In genomic region chr2:139582766-139583165, GRCm38 (mm10) we compare ENCODE assay signal across 15 mouse cellular contexts.
DNase-seq lines count a peak whose midpoint lies in the region; ATAC-seq and TF ChIP-seq lines count a peak whose summit lies in the region.
"Had no signal": no experiment of that assay in that cellular context is flagged by ENCODE, and none has a peak within 500 bp of the region (broad histone marks: within the 10 kb centered on the region; RNA-seq: fewer than 3 reads in every experiment).

No protein-coding gene starts in this region.

- ATAC-seq in stomach, postnatal 0 days (ENCODE audit: low FRiP score, low TSS enrichment): no peak
- ATAC-seq: activated CD4-positive, CD25-positive, alpha-beta regulatory T cell, adult 4 months had no signal

- no peak overlapping the region for H3K4me2 ChIP-seq in stomach, postnatal 0 days (replicated peaks; ENCODE audit: low read depth)
- H3K4me2 ChIP-seq: liver, embryonic 11.5 days; neural tube, embryonic 15.5 days had no signal

- H3K9ac ChIP-seq in stomach, postnatal 0 days (ENCODE audit: low read length): no peak overlapping the region
- H3K9ac ChIP-seq: neural tube, embryonic 15.5 days had no signal

- no peak overlapping the region for H3K27ac ChIP-seq in layer of hippocampus, adult 2 months
- no peak overlapping the region for H3K27ac ChIP-seq in stomach, postnatal 0 days (replicated peaks)
- H3K27ac ChIP-seq: midbrain, embryonic 10.5 days; neural tube, embryonic 15.5 days had no signal

- DNase-seq in adrenal gland, postnatal 14 days: peak; percentile 18
- no peak for DNase-seq in adrenal gland, adult 18-20 months (ENCODE audit: low spot score in 2 of 2)
- no peak for DNase-seq in layer of hippocampus, adult 2 months (ENCODE audit: low spot score in 2 of 2)
- DNase-seq in layer of hippocampus, adult 11-12 months (ENCODE audit: low spot score): no peak
- peak; percentile 5 to 11 for DNase-seq in right cerebral cortex, adult 2 months (ENCODE audit: low spot score in 2 of 2)
- no peak for DNase-seq in right cerebral cortex, postnatal 14 days
- no peak for DNase-seq in stomach, postnatal 0 days (ENCODE audit: low spot score)
- no peak for DNase-seq in yolk sac, embryonic 10.5 days (ENCODE audit: low spot score)
- DNase-seq: gastrocnemius, postnatal 10 days; heart, postnatal 36 days; kidney, adult 2 months had no signal

- TF ChIP-seq CTCF in layer of hippocampus, adult 2 months (conservative IDR thresholded peaks at IDR 0.05): peak; percentile 72
- TF ChIP-seq CTCF in stomach, postnatal 0 days (IDR thresholded peaks at IDR 0.05; ENCODE audit: low read depth): peak; percentile 63

- H3K36me3 ChIP-seq in stomach, postnatal 0 days (ENCODE audit: control insufficient read depth, insufficient read depth, low read length): no peaks in the 10 kb centered on the region
- H3K36me3 ChIP-seq: midbrain, embryonic 10.5 days; neural tube, embryonic 15.5 days had no signal

- no peaks in the 10 kb centered on the region for H3K27me3 ChIP-seq in stomach, postnatal 0 days (ENCODE audit: control insufficient read depth, insufficient read depth, low read length)
- H3K27me3 ChIP-seq: neural tube, embryonic 15.5 days had no signal

- no peak for TF ChIP-seq EP300 in stomach, postnatal 0 days (optimal IDR thresholded peaks at IDR 0.05)

- H3K4me3 ChIP-seq in layer of hippocampus, adult 2 months: no peak overlapping the region
- H3K4me3 ChIP-seq in stomach, postnatal 0 days (ENCODE audit: low read depth, low read length): no peak overlapping the region
- H3K4me3 ChIP-seq: midbrain, embryonic 10.5 days; neural tube, embryonic 15.5 days had no signal

- H3K9me3 ChIP-seq in stomach, postnatal 0 days (ENCODE audit: control insufficient read depth, low read length): no peaks in the 10 kb centered on the region
- H3K9me3 ChIP-seq: midbrain, embryonic 10.5 days; neural tube, embryonic 15.5 days had no signal

- H3K4me1 ChIP-seq in stomach, postnatal 0 days (replicated peaks; ENCODE audit: control insufficient read depth, insufficient read depth): no peaks in the 10 kb centered on the region
- H3K4me1 ChIP-seq: midbrain, embryonic 10.5 days; neural tube, embryonic 15.5 days had no signal

- 36% methylated on average over 6 of the region's 6 CpGs for WGBS in stomach, postnatal 0 days

Comparison
In these comparisons a context has a peak if more than half of its experiments do, and no peak if none do; other contexts are left out.
1. DNase-seq: peak in adrenal gland, postnatal 14 days (single experiment) and right cerebral cortex, adult 2 months (2 of 2); none in adrenal gland, adult 18-20 months (0 of 2), layer of hippocampus, adult 2 months (0 of 2), layer of hippocampus, adult 11-12 months (single experiment), right cerebral cortex, postnatal 14 days (single experiment), stomach, postnatal 0 days (single experiment) and yolk sac, embryonic 10.5 days (single experiment).